Mouse (Mus musculus): ENCODE measurements around the gene Runx2.

- TF ChIP-seq CTCF (IDR thresholded peaks at IDR 0.05; ENCODE audit: extremely low read depth, insufficient read length, insufficient replicate concordance, low read depth, low read length) (no peak), POLR2A (IDR thresholded peaks at IDR 0.05; ENCODE audit: low read depth, low read length) (no peak)
Measured at GRCm38 (mm10) chr17:44633607-44634415, 180.8 kb downstream of the Runx2 start.
